Mouse (Mus musculus) embryo, embryonic 11.5 days (tissue): ENCODE measurements around the gene Adprhl2.

ENCODE experiments used
- DNase-seq: peaks from one replicate; pipeline ENCODE4 v3.0.0-alpha.2; 2012; ENCODE audit warnings: low read depth, low spot score

Adprhl2 gene

DNA sequence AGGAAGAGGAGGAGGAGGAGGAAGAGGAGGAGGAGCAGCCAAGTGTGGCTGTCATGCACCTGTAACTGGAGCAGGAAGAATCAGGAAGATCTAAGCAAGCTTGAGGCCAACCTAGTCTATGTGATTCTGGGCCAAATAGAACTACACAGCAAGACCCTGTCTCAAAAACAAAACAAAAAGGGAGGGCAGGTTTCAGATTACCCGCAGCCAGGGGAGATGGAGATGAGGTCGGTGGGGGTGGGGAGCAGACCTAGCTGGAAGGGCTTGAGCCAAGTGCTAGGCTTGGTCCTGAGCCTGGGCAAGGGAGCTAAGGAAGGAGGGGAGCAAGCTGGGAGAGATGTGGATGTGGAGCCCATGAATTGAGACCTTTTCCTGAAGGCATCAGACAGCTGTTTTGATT, 14.7 kb downstream of the Adprhl2 start:
- DNase-seq: no peak

DNA sequence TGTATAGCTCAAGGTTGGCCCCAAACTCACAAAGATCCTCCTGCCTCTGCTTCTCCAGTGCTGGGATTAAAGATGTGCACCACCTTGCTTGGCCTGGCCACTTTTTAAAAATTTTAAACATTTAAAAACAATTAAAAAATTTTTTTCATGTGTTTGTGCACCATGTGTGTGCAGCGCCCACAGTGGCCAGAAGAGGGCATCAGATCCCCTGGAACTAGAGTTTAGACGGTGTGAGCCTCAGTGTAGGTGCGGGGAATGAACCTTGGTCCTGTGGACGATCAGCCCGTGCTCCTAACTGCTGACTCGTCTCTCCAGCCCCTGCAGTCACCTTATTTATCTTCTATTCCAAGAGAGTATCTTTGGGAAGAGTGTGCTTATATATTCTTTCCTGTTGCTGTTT, 15.4 kb downstream of the Adprhl2 start:
- DNase-seq: no peak

DNA sequence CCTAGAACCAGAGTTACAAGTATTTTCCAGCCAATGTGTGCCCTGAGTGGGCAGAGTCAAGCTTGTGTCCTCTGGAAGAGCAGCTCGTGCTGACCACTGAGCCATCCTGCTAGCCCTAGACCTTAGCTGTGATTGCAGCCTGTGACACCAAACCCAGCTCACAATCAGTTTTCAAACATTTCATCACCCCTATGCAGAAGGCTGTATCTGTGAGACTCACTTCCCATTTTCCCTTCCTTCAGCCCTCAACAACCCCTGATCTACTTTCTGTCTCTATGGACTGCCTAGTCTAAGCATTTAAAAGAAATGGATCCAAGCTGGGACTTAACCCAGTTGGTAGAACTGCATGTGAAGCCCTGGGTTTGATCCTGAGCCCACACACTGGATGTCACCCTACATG, 16.1 kb downstream of the Adprhl2 start:
- no peak for DNase-seq

DNA sequence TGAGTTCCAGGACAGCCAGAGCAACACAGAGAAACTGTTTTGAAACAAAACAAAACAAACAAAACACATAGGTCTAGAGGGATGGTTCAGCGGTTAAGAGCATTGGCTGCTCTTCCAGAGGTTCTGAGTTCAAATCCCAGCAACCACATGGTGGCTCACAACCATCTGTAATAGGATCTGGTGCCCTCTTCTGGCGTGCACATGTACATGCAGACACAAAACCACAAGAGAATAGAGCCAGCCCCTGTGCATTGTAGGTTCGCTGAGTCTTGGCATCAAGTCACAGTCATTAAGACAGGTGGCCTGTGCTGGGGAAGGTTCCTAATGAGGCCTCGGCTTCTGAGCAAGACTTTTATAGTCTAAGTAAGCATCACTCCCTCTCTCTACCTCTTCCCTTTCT, 17.6 kb downstream of the Adprhl2 start:
- DNase-seq: no peak

DNA sequence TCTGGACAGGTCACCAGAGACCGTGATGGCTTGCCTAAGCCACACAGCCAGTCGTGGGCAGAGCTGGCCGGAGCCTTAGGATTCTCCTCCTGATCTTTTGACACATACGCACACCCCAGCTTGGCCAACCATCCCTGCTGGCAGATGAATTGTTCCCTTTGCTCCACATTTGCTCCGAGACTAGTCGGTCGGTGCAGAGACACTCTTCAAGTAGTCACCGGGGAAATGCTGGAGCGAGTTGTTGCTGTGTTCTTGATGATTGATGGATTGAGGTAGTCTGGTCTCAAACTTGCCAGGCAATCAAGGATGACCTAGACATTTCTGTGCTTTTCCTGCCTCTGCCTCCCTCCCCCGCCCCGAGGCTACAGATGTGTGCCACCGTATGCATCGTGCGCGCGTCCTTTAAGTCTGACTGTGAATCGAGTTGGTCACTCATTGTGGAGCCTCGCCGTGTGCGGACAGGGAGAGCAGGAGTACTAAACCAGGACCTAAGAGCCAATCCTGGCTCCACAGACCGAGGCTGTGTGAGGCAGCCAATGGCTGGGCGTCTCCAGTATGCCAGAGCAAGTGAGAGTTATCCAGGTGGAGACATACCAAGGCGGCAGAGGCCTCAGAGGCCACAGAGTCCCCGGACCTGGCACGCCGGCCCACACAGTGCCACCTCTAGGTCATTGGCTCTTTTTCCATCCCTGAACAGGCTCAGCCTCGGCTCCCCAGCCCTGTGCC, 19.8 kb downstream of the Adprhl2 start:
- no peak for DNase-seq

DNA sequence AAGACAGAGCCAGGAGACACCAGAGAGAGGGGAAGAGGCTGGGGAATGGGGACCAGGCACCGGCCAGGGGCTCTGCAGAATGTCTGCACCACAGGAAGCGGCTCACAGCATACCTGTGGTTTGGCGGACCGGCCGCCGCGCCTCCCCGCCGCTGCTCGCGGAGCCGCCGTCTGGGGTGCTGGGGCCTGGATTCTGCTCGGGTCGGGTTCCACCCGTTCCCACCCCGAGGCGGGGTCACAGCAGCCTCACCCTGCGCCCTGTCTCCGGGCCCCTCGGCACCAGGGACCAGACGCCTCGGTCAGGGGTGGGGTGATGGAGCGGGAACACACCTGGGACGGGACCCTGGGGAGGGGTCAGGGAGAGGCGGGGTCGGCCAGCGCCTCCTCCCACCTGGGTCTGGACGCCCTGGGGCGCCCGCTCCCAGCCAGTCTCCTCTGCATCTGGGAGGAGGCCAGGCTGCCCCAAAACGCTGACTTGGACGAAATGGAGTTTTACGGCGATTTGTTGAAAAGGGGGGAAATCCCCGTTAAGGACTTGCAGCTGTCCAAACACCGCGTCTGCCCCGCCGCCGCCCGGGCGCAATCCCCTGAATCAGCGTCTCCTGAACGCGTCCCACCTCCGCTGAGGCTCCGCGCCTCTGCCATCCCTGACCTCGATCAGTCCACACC, 20.5 kb downstream of the Adprhl2 start:
- DNase-seq: no peak

DNA sequence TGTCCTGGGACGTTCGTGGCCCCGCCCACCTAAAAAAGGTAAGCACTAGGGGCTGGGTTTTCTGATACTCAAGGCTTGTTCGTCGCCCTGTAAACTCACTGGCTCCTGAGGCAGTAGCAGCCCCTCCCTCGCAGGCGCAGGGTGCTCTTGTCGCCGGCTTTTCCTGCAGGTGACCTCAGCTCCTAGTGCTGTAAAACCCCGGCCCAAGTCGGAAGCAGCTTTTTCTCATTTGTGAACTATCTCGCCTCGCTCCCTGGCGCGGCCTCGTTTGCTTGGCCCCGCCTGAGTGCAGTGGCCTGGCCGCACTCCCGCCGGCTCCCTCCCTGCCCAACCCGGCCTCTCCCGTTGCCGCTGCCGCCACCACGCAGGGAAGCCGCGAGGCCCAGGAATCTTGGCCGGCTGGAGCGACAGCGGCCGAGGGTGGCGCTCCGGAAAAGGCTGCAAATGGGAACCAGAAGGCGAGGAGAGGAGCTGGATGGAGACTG, 24.8 kb downstream of the Adprhl2 start:
- no peak for DNase-seq

DNA sequence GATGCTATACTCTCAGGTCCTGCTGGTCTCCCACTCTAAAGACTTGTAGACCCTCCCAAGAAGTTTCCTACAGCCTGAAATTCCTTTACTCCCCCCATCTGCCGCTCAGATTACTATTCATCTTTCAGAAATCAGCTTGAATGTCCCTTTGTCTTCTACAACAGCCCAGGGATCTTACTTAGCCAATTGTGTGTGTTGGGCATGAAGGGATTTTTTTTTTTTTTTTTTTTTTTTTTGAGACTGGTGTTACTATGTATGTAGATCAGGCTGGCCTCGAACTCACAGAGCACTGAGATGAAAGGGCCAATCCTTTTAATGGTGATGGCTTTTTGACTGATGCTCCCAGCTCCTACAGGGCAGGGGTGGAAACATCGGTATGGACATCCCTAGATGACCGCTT, 25.6 kb downstream of the Adprhl2 start:
- no peak for DNase-seq

DNA sequence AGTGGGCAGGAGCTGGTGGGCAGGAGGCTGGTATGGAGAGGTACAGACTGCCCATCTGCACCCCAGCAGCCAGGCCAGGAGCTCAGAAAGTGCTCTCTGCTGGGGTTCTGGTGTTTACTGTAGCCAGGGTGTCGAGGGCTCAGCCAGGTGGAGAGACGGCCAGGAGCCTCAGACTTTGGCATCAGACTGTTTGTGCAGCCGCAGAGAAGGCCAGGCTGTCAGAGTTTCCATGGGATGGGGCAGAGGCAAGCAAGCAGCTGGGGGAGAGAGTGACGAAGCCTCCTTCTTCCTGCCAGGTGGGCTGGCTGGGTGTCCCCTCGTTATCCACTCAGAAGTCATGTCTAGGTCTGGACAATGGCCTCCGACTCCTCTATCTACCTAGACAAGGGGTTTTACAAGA, 26.4 kb downstream of the Adprhl2 start:
- DNase-seq: no peak

DNA sequence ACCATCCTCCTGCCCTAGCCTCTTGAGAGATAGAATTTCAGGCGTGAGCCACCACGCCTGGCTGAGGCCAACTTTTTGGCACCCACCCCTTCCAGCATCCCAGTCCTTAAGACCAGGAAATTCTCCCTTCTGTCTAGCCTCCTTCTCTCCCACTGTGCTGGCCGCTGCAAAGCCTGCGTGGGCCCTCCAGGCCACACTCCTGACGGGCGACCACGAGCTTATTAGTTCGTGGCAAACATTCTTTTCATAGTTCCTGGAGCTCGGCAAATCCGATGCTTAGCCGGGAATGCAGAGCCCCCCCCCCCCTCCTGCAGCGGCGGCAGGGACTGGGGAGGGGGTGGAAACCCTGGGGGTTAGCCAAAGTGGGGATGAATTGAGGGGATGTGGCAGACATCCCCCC, 30.3 kb downstream of the Adprhl2 start:
- no peak for DNase-seq

DNA sequence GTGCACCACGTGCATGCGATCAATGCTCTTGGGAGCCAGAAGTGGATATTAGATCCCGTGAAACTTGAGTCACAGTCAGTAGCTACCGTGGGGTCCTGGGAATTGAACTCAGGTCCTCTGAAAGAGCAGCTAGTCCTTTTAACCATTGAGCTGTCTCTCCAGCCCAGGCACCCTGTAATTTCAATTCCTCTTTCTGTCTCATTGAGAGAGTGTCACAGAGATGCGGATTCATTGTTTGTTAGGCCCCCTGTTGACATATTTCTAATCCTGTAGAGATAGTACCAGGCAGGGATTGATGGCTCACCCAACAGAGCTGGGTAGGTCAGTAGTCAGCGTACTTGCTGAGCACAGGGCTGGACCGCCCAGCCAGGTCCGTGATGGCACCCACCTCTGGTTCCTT, 31.2 kb downstream of the Adprhl2 start:
- no peak for DNase-seq

DNA sequence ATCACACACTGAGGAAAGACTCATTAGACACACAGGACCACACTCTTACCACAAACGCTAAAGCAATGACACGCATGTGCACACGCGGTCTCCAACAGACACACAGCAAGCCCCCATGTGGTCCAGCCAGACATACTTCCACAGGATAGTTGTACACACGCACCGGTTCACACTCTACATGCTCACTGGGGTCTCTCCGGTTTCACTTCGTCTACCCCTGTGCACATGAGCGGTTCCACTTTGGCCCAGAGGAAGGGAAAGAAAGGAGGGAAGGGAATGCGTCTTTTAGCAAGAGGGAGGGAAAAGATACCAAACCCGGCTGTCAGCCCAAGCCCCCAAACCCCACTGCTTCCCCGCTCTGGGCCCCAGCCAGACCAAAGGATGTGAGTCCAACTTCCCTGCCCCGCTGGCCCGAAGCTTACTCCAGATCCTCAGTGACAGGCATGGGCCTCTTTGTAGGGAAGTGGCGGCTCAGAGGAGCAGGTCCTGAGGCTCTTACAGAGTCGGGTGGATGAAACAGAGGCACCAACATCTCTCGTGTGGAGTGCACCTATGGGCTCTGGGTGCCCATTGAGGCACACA, 33.3 kb downstream of the Adprhl2 start:
- DNase-seq: no peak

DNA sequence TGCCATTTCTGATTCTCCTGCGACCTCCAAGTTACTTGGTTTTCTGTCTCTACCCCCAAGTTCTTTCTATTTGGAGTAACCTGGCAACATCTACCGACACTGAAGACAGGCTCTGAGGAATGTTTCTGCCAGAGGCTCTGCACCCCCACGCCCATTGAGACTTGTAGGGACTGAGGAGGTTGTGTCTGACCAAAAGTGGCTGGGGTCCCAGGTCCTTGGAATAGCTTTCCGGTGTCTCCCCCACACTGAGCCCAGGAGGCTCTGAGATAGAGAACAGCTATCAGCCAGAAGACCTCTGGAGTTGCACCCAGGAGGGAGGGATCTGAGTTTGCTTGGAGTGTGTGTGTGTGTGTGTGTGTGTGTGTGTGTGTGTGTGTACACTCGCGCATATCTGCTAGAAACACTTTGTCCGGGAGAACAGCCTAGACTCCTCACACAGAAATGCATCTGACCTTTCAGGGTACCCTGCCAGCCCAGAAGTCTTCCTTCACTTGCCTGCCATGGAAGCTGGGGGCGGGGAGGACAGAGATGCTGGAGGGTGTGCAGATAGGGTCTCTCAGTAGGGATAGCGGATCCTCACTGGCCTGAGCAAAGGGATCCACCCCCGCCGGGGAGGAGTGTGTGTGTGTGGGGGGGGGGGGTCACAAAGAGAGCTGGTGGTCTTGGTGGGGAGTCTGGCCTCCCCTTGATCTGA, 34.1 kb downstream of the Adprhl2 start:
- no peak for DNase-seq

DNA sequence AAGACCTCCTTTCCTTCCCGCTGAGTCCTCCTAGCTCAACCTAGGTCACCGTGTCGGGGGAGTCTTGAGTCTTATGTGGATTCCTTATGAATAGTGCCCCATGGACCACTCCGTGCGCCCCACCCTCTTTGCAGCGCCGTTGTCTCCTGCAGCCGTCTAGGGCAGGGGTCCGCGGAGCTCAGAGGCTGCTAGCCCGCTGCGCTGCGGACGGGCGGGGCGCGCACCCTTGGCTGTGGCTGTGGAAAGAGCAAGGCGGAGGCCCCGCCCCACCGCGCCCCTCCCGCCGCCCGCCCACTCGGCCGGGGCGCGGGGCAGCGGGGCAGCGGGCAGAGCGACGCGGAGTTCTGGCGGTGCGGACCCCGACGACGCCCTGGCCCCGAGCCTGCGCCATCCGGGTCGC, 35.0 kb downstream of the Adprhl2 start, which contains the start of gene Col8a2:
Col8a2 (plus strand) TSS at position 302 of the 400 bp plus-strand sequence.
- DNase-seq: no peak

DNA sequence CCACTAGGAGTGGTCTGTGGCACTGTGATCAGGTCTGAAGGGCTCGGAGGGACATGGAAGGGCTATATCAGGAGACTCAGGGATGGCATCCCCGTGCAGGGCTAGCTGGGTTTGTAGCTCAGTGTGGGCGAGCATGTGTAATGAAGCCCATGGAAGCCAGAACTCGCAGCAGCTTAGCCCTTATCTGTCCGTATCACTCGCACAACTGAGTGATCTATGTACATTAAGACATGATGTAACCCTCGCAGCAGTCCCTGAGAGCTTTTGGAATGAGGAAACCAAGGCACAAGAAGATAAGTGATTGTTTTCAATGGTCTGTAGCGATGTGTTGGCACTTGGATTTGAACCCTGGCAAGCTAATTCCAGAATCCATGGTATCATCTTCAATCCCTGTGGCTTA, 37.9 kb downstream of the Adprhl2 start:
- DNase-seq: no peak

DNA sequence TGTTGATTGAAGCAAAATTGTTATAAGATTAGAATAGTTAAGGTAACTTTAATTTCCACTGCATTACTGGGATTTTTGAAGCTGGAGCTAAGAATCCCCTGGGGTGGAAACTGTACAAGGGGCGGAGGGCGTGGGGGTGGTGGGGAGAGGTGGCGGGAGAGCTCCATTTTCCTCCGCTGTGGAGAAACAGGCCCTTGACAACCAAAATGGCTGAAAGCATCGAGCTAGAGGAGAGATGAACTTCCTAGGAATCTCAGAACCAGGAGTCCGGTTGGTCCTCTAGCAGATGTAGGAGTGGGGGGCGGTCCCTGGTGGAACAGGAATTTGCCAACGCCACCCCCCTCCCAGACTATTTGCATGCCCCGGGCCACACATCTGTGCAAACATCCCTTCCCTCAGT, 39.8 kb downstream of the Adprhl2 start:
- no peak for DNase-seq

DNA sequence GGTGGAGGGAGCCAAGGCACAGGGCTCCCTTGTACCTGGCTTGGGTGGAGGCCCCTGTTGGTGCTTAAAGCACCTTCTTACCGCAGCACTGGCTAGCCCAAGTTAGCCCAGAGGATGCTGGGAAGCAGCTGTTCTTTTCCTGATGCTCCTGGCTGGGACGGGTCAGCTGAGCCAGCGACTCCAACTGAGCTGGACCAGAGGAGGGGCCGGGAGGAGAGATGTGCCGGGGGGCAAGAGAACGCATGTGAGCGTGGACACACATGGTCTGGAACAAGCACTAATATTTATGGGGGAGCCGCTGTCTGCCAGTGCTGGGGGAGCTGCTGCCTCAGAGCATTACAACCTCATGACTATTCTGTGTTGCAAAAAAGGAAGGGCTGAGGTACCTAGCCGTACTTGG, 42.5 kb downstream of the Adprhl2 start:
- DNase-seq: no peak

DNA sequence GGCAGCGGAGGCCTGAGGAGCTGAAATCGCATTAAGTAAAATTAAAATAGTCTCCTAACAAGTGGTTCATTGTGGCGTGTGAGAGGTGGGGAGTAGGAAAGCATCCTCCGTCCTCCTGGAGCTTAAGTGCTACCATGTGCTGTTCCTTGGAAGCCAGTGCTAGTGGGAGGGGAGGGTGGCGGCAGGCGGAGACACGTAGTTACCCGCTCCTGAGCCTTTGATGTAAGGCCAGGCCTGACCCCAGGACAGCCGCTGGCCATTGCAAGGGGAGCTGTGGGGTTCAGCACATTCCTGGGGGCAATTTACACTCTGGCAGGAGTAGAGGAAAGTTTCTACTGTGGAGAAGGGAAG, 43.0 kb downstream of the Adprhl2 start:
- DNase-seq: no peak

DNA sequence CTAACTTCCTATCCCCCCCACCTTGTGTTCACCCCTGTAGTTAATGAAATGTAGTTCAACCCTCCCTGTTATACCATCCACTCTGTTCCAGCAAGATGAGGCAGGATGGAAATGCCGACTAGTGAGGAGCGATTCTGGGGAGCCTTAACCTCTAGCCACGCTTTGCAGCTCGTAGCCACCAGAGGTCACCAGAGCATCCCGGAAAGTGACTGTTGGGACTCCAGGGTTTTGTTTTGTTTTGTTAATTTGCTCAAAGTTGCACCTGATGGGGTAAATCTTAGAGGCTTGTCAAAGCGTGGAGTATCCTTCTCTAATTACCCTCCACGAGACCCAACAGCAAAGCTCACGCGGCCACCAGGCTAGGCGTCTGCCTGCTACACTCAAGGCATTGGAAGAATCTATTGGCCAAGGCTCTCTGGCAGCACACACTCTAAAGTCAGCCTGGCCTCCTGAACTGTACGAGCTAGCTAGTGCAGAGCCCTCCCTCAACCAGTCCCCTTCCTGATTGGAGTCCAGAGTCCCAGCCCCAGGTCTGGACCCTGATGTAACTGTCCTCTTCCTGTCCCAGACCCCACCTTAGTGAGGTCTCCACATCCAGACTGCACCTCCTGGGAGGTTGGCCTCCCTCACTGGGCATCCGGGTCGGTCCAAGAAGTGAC, 43.5 kb downstream of the Adprhl2 start:
- no peak for DNase-seq

DNA sequence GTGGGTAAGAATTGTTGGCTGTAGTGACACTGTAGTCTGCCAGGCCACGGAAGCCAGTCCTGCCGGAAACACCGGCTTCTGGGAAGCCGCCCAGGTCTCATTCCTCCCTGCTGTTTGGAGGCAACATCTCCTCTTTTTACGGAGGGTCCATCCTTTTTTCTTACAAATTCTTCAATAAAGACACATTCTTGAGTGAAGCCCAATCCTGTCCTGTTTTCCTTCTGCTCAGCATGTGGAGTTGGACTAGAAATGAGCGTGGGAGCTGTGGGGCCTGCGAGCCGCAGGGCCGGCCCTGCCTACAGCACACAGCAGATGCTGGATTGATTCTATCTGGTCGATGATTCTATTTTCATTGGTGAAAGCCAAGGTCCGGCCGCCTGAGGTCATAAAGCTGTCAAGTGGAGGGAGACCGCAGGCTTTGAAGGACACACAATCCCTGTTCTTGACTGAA, 45.8 kb downstream of the Adprhl2 start:
- DNase-seq: no peak

DNA sequence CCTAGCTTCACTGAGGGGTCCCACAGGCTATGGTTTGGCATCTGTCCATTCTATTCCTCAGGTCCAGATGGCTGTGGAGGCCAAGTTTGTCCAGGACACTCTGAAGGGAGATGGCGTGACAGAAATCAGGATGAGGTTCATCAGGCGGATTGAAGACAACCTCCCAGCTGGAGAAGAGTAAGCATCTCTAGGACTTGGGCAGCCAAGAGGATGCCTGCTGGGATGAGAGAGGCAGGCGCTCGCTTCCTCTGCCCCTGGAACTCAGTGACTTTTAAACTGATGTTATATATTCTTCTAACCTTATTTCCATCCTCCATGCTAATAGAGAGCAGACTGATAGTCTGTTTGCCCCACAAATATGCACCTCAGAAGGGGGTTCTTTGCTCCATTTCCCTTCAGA, 46.4 kb downstream of the Adprhl2 start:
- DNase-seq: no peak

DNA sequence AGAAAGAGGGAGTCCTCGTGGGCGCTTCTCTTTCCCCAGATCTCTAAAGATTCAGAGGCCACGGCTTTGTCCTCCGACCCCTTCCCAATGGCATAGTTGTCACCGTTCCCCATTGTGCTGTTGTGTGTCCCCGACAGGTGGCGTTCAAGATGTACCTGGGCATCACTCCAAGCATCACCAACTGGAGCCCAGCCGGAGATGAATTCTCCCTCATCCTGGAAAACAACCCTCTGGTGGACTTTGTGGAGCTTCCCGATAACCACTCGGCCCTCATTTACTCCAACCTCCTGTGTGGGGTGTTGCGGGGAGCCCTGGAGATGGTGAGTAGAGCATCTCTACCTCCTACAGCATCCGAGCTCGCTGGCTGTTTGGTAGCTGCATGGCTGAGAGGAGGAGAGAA, 47.8 kb downstream of the Adprhl2 start:
- DNase-seq: no peak
